Mouse (Mus musculus) forebrain, embryonic 12.5 days (tissue): ENCODE data around the gene Pabpn1l. TPM values are rescaled to one million over a fixed set of nuclear protein-coding genes. Genes with fewer than 3 reads are reported as not detected.
A peak's percentile ranks its signal among the peaks of the same experiment; 100 is the strongest.

Source experiments
- ATAC-seq: fragments of 200-750 bp; cut with Nextera tagmentation; 2 replicates; pipeline ENCODE4 v1.8.0; 2017; ENCODE audit warnings: moderate TSS enrichment; ENCODE audit not compliant: low FRiP score
- H3K27ac ChIP-seq: fragments of 300-500 bp; sonication (generic); 2 replicates; pipeline ENCODE4 v1.5.1; 2016; ENCODE audit warnings: mild to moderate bottlenecking
- H3K27me3 ChIP-seq: fragments of 300-500 bp; sonication (generic); 2 replicates; pipeline ENCODE4 v1.6.1; 2016; ENCODE audit warnings: mild to moderate bottlenecking
- H3K36me3 ChIP-seq: fragments of 300-500 bp; sonication (generic); replicated peaks from 2 replicates; pipeline ENCODE4 v1.6.1; 2016; ENCODE audit warnings: mild to moderate bottlenecking
- H3K4me1 ChIP-seq: fragments of 300-500 bp; sonication (generic); 2 replicates; pipeline ENCODE4 v1.6.1; 2016
- H3K4me2 ChIP-seq: fragments of 300-500 bp; sonication (generic); 2 replicates; pipeline ENCODE4 v1.6.1; 2016; ENCODE audit warnings: mild to moderate bottlenecking, moderate library complexity
- H3K4me3 ChIP-seq: fragments of 300-500 bp; sonication (generic); replicated peaks from 2 replicates; pipeline ENCODE4 v1.5.1; 2016; ENCODE audit warnings: mild to moderate bottlenecking
- H3K9ac ChIP-seq: fragments of 300-500 bp; sonication (generic); 2 replicates; pipeline ENCODE4 v1.6.1; 2016; ENCODE audit warnings: mild to moderate bottlenecking
- H3K9me3 ChIP-seq: fragments of 300-500 bp; sonication (generic); 2 replicates; pipeline ENCODE4 v1.6.1; 2016
- WGBS: fragments of 180-500 bp; shearing (Covaris S2); methylation state at CpG from one replicate; pipeline ENCODE4 v1.1.7; 2016; 5-methylcytosine and 5-hydroxymethylcytosine counted together
- polyA plus RNA-seq: library from polyadenylated mRNA; unstranded; fragments of >200 nt; fragmentation: Nextera tagmentation; extraction: Ambion mirVana; gene quantifications from 2 replicates; pipeline ENCODE4 v1.2.1, GENCODE M21; 2016

Pabpn1l gene
- polyA plus RNA-seq, 1 experiment from 2014 or later = not detected

DNA sequence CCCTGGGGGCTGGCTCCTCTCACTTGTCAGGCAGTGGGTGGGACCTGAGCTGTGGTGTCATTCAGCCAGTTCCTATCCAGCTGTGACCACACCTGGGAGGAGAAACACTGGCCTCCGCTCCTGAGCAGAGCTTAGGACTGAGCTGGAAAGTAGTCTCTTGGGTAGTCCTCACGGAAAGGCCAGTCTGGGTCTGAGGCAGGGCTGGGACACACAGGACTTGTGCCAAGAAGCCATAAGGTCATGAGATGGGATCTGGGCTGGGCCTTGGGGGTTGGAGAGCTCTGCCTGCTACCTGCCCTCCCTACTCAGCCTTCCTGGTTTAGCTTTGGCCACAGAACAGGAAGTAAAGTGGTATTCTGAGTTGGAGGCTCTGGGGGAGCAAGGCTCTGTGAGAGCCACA, 4.4 kb upstream of the Pabpn1l start:
- WGBS = 84% methylated on average over 2 of the region's 2 CpGs
- Histone ChIP-seq H3K9ac (no peak overlapping the region), H3K27me3 (peaks cover 20% of the 10 kb centered on the region), H3K36me3 (peaks cover 7% of the 10 kb centered on the region; the same call in 1 of the 2 replicates), H3K4me3 (no peak overlapping the region), H3K4me1 (peaks cover 3% of the 10 kb centered on the region; the same call in 1 of the 2 replicates), H3K9me3 (no peaks in the 10 kb centered on the region), H3K4me2 (no peak overlapping the region), H3K27ac (no peak overlapping the region)
- no peak for ATAC-seq

DNA sequence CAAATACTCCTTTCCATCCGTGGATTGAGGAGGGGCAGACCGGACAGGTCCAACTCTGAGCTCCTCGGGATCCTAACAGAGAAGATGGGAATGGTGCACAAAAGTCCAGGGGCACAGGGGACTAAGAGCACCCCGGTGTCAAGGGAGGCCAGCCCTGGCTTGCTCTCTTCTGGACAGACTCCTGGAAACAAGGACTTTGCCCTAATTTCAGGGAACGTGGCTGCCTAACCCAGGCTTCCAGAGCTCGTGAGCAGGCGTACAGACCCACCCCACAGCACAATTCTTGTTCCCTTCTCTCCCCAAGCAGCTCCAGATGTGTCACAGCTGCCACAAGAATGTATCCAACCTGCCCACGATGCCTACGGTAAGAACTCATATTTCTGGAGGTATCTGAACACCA, 3.3 kb upstream of the Pabpn1l start:
- no peak overlapping the region for H3K4me3 ChIP-seq
- ATAC-seq = no peak
- H3K27ac ChIP-seq = no peak overlapping the region
- 85% methylated on average over 9 of the region's 9 CpGs for whole genome bisulfite sequencing
- peaks cover 7% of the 10 kb centered on the region; the same call in 1 of the 2 replicates for H3K36me3 ChIP-seq
- peaks cover 3% of the 10 kb centered on the region; the same call in 1 of the 2 replicates for H3K4me1 ChIP-seq
- H3K9me3 ChIP-seq = no peaks in the 10 kb centered on the region
- no peak overlapping the region for H3K9ac ChIP-seq
- no peak overlapping the region for H3K4me2 ChIP-seq
- peaks cover 19% of the 10 kb centered on the region for H3K27me3 ChIP-seq

DNA sequence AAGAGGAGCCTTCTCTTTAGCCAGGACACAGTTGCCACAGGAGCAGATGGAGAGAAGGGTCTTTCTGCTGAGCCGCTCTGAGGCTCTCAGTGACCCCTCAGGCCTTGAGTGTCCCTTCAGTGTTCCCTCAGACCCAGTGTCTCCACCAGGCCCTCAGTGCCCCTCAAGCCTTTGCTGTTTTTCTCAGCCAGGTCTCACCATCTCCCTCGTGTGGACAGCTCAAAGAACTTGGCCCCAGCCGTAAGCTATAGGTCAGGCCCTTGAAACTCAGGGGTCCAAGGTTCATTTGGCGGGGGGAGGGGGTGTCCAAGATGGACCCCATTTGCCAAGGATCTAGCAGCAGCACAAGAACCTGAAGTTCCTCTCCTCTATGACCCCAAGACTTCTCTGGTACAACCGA, 2.1 kb upstream of the Pabpn1l start:
- no peak overlapping the region for H3K27ac ChIP-seq
- 74% methylated on average over 5 of the region's 5 CpGs for WGBS
- H3K9ac ChIP-seq = no peak overlapping the region
- ATAC-seq = no peak
- H3K4me2 ChIP-seq = no peak overlapping the region
- peaks cover 4% of the 10 kb centered on the region for H3K4me1 ChIP-seq
- H3K27me3 ChIP-seq = peaks cover 12% of the 10 kb centered on the region
- H3K4me3 ChIP-seq = no peak overlapping the region
- peaks cover 7% of the 10 kb centered on the region; the same call in 1 of the 2 replicates for H3K36me3 ChIP-seq
- no peaks in the 10 kb centered on the region for H3K9me3 ChIP-seq

DNA sequence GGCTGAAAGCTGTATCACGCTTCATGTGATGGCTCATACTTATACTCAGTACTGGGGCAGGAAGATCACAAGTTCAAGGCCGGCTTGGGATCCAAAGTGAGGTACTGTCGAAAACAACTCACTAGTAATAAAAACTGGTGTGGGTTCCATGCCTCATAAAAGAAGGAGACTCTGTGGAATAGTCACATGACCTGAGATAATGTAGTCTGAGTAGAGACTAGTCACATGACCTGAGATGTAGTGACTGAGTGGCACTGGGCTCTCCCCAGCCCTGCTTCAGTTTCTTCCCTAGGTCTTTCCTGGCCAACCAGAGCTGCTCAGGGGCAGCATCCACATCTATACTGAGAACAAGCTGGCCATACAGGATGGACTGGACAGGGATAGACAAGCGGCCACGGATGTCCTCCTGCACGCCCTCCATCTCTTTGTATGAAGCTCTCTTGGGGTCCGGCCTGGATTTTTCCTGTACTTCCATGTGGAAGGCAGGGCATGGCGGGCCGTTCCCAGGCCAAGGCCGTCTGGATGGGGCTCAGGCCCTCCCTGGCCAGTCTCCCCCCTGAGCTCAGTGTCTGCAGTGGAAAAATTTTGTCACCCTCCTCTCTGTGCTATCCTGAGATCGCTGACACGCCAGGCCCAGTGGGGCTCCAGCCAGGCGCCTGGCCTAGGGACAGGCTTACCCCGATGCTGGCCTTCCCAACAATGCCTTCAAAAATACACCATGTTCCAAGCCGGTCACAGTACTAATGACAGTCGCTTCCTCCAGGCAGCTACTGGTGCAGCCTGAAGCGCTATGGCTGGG, 1.5 kb upstream of the Pabpn1l start:
- H3K27me3 ChIP-seq = peaks cover 12% of the 10 kb centered on the region
- no peak overlapping the region for H3K9ac ChIP-seq
- ATAC-seq = no peak
- 88% methylated on average over 17 of the region's 17 CpGs for WGBS
- H3K36me3 ChIP-seq = peaks cover 7% of the 10 kb centered on the region; the same call in 1 of the 2 replicates
- H3K27ac ChIP-seq = no peak overlapping the region
- H3K4me2 ChIP-seq = no peak overlapping the region
- H3K9me3 ChIP-seq = no peaks in the 10 kb centered on the region
- H3K4me1 ChIP-seq = peaks cover 4% of the 10 kb centered on the region; the same call in 1 of the 2 replicates
- no peak overlapping the region for H3K4me3 ChIP-seq

DNA sequence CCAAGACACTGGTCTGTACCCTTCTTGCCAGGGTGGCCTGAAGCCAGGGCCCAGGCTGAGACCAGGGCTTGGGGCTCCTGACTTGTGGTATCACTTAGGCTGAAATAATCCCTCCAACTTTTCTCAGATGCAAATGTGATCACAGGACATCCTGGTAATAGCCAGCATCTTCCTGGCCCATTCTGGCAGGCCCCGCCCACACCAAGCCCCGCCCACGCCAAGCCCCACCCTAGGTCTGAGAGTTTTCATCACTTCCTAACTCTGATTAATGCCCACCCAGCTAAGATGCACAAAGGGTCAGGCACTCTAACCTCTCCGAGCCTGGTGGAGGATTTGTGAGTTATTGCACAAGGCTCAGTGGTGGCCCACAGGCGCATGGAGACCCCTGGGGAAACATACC, 2.1 kb downstream of the Pabpn1l start:
- H3K27ac ChIP-seq = no peak overlapping the region
- no peaks in the 10 kb centered on the region; the same call in 1 of the 2 replicates for H3K36me3 ChIP-seq
- 35% methylated on average over 5 of the region's 5 CpGs for WGBS

DNA sequence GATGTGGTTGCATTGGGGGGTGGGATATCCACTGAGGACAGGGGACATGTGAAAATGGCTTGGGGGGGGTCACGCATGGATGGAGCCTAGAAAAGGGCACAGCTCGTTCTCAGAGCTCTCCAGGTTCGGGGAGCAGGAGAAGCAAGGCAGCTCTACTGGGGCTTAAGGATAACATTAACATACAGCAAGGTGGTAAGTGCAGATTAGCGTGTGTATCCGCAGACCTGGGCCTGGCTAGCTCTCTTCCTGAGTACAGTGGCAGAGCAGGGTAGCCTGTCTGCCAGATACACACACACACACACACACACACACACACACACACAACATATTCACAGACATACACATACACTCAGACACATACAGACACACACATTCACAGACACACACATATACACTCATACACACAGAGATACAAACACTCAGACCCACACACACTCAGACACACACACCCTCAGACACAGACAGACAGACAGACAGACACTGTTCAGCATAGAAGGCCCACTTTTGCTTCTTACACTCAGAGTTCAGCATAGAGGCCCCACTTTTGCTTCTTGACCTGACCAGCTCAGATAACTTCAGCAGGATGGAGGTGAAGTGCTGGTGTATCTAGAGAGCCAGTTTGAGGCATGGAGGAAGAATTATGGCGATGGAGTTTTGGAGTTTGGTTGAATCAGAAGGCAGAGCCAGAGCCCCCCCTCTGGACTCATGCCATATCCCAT, 3.7 kb downstream of the Pabpn1l start:
- H3K9me3 ChIP-seq = no peaks in the 10 kb centered on the region
- peaks cover 10% of the 10 kb centered on the region for H3K4me1 ChIP-seq
- no peak for ATAC-seq
- H3K27me3 ChIP-seq = no peaks in the 10 kb centered on the region; the same call in 1 of the 2 replicates
- no peak overlapping the region for H3K4me2 ChIP-seq
- no peak overlapping the region for H3K27ac ChIP-seq
- 82% methylated on average over 6 of the region's 6 CpGs for WGBS
- H3K9ac ChIP-seq = no peak overlapping the region
- no peak overlapping the region for H3K4me3 ChIP-seq
- no peaks in the 10 kb centered on the region; the same call in 1 of the 2 replicates for H3K36me3 ChIP-seq

More for the DNA sequence above, 2.1 kb downstream of the Pabpn1l start:
- Histone ChIP-seq H3K4me3 (no peak overlapping the region), H3K9me3 (no peaks in the 10 kb centered on the region), H3K4me2 (no peak overlapping the region), H3K27me3 (no peaks in the 10 kb centered on the region; the same call in 1 of the 2 replicates), H3K9ac (no peak overlapping the region), H3K4me1 (peaks cover 10% of the 10 kb centered on the region)
- ATAC-seq = no peak

DNA sequence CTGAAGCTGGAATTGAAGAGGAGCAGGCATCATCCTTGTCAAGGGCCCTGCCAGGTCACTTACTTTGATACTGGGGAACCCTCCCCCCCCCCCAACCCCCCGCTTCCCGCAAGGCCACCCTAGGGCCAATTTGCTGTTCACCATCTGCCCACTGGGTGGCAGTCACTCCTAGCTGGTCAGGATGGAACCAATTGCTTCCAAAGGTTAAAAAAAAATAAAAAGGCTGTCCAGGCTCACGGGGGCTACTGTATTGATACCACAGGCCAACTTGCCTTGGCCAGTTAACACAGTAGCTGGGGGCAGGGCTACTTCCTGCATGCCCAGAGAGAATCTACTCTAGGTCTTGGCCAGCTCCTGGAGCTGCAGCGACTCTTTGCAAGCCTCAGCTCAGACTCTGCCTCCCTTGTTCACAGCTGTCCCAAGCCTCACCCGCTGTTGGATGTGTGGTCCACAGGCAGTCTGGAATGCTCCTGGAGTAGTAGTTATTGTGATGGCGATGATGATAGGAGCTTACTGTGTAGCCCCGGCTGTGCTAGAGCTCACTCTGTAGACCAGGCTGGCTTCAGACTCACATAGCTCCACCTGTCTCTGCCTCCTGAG, 4.5 kb downstream of the Pabpn1l start:
- Histone ChIP-seq H3K4me1 (peaks cover 10% of the 10 kb centered on the region), H3K36me3 (peaks cover 3% of the 10 kb centered on the region; the same call in 1 of the 2 replicates), H3K27me3 (no peaks in the 10 kb centered on the region; the same call in 1 of the 2 replicates), H3K9me3 (no peaks in the 10 kb centered on the region), H3K4me3 (no peak overlapping the region), H3K27ac (no peak overlapping the region), H3K4me2 (no peak overlapping the region), H3K9ac (no peak overlapping the region)
- WGBS = 33% methylated on average over 5 of the region's 7 CpGs
- ATAC-seq = 0 out of 2 replicates have a peak, but pooled peaks have one; percentile 28

DNA sequence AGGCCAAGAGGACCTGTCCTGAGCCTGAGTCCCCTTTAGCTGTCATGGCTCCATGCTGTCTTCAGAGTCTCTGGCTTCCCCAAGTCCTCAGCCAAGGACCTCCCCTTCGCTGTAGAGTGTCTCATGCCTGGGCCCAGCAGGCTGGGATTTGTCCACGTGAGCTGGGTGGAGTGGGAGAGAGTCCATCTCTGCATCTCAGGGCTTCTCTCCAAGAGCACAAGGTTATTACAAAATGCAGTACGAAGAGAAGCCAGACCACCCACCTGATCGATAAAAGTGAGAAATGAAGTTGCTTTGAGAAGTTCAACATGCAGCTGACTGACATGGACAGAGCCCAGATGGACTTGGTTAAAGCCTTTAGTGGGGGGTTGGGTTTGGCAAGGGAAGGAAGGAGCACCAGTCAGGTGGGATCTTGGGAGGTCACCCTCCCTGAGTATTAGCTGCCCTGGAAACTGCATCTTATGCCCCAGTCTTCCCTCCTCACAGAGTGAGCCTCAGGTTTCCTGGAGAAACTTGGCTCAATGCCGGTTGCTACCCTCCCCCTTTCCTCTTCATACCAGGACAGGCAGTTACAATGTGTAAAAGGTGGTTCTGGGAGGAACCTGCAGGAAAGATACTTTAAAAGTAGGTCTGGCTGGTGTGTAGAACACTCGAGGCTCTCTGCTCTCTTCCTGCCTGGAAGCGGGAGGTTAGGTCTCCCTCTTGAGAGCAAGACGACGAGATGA, 6.2 kb downstream of the Pabpn1l start:
- H3K36me3 ChIP-seq = peaks cover 3% of the 10 kb centered on the region; the same call in 1 of the 2 replicates
- WGBS = 72% methylated on average over 9 of the region's 9 CpGs
- no peak for ATAC-seq
- no peak overlapping the region for H3K4me2 ChIP-seq
- H3K27me3 ChIP-seq = no peaks in the 10 kb centered on the region; the same call in 1 of the 2 replicates
- H3K9me3 ChIP-seq = no peaks in the 10 kb centered on the region
- no peak overlapping the region for H3K27ac ChIP-seq
- peaks cover 23% of the 10 kb centered on the region for H3K4me1 ChIP-seq
- no peak overlapping the region for H3K4me3 ChIP-seq
- no peak overlapping the region for H3K9ac ChIP-seq

DNA sequence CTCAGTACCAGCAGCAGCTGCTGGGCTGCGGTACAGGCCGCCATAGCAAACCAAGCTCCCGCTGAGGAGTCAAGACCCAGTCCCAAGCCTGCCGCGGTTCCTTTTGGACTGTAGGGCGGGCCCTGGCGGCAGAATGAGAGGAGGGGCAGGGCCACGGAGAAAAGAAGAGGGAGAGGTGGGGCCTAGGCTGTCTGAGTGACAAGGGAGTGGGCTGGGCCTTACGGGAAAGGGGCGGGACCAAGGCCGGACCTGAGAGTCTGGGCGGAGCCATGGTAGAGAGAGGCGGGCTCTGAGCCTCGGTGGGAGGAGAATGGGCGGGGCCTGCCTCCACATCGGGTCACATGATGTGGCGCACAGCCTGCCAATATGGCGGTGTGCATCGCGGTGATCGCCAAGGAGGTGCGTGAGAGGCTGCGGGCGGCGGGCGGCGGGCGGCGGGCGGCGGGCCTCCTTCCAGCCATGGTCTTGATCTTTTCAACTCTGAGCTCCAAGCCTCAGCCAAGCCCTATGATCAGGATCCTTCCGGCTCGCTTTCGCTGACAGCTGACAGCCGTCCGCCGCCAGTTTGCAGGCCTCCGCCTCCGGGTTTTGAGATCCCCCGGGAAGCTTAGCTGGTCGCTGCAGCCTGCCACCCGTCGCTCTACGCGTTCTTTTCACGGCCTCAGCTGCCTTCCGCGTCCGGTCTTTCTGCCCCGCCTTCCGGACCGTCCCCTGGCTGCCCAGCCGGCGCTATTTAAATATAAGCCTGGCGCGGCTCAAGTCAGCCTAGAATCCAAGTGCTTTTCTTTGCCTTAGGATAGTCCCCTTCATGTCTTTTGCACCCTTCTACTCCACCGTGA, 11.0 kb downstream of the Pabpn1l start, which contains the start of the genes Galns and Trappc2l:
Galns (minus strand) TSS at position 169 of the 839 bp plus-strand sequence.
Trappc2l (plus strand) TSS at position 346 of the 839 bp plus-strand sequence.
- H3K4me2 ChIP-seq = peak within 1 kb of the TSS; percentile 91
- WGBS = under 1% methylated on average over 57 of the region's 57 CpGs
- peaks cover 3% of the 10 kb centered on the region; the same call in 1 of the 2 replicates for H3K36me3 ChIP-seq
- H3K9me3 ChIP-seq = no peaks in the 10 kb centered on the region
- ATAC-seq = peak; percentile 99
- peaks cover 21% of the 10 kb centered on the region for H3K4me1 ChIP-seq
- peak within 1 kb of the TSS; percentile 71 for H3K4me3 ChIP-seq
- peak within 1 kb of the TSS; percentile 71 for H3K27ac ChIP-seq
- H3K9ac ChIP-seq = peak within 1 kb of the TSS; percentile 73
- H3K27me3 ChIP-seq = no peaks in the 10 kb centered on the region

DNA sequence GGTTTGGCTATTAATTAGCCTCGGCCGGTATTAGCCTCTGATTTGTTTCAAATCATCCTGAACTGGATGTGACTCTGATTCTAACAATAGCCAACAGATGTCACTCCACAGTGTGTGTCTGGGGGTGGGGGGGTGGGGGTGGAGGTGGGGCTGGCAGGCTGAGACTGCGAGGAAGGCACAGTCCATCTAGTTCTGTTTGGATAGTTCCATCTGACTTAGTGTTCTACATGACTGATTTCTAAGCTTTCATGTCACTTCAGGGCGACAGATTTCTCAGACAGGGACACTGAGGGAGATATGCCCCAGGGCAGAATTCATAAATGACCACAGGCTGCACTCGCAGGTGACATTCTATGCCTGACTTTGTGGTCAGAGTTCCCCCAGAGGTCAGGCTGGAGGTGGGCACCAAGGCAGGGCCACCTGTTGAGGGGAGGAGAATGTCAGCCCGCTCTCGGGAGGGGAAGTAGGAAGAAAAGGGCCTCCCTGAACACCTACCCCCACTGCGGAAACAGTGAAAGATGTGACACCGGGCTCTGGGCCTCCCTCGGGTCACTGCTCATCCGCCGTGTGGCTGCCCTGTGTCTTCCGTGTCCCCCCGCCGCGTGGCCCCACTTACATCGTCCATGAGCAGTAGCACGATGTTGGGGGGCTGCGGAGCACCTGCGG, 11.8 kb downstream of the Pabpn1l start:
- peaks cover 3% of the 10 kb centered on the region; the same call in 1 of the 2 replicates for H3K36me3 ChIP-seq
- WGBS = 4% methylated on average over 20 of the region's 20 CpGs
- H3K4me3 ChIP-seq = peak overlapping the region; percentile 71
- H3K9ac ChIP-seq = peak overlapping the region; percentile 73
- H3K4me1 ChIP-seq = peaks cover 21% of the 10 kb centered on the region
- no peaks in the 10 kb centered on the region for H3K9me3 ChIP-seq
- ATAC-seq = peak; percentile 18
- peak overlapping the region; percentile 53 for H3K27ac ChIP-seq
- no peaks in the 10 kb centered on the region for H3K27me3 ChIP-seq
- peak overlapping the region; percentile 91 for H3K4me2 ChIP-seq
